Mouse (Mus musculus): Measurements from ENCODE around the gene Aldh3a1. TPM values are rescaled to one million over a fixed set of nuclear protein-coding genes. Genes with fewer than 3 reads are reported as not detected.

Aldh3a1 gene
- polyA plus RNA-seq, 2 experiments, result 0.02 to 0.09 TPM

- Histone ChIP-seq H3K4me3 (ENCODE audit: insufficient read depth in 1 of 2, low read depth in 2 of 2, low read length in 2 of 2) (no peak overlapping the region), H3K27ac (no peak overlapping the region), H3K4me2 (ENCODE audit: low read depth) (no peak overlapping the region), H3K27me3 (ENCODE audit: control insufficient read depth, insufficient read depth, low read length) (no peaks in the 10 kb centered on the region), H3K9ac (replicated peaks) (no peak overlapping the region), H3K9me3 (ENCODE audit: control insufficient read depth, low read length) (no peaks in the 10 kb centered on the region), H3K36me3 (replicated peaks; ENCODE audit: control insufficient read depth, insufficient read depth, low read depth) (peaks cover 5% of the 10 kb centered on the region; the same call in 1 of the 2 replicates), H3K4me1 (replicated peaks; ENCODE audit: control insufficient read depth in 2 of 2, insufficient read depth in 2 of 2, low read length in 1 of 2) (no peaks in the 10 kb centered on the region; a peak in 1 of 4 replicates)
- WGBS (ENCODE audit: insufficient replicate concordance), result 86% methylated on average over 6 of the region's 6 CpGs
- ATAC-seq (ENCODE audit: insufficient read depth) (no peak), DNase-seq (ENCODE audit: low read depth in 3 of 3, low spot score in 3 of 3) (no peak)
- TF ChIP-seq EP300 (IDR thresholded peaks at IDR 0.05; ENCODE audit: low read depth), result no peak
- no peak for TF ChIP-seq CTCF (IDR thresholded peaks at IDR 0.05; ENCODE audit: low read depth)
Measured at GRCm38 (mm10) chr11:61259106-61259505, 51.8 kb downstream of the Aldh3a1 start.

GRCm38 (mm10) chr11:61262516-61262915, 55.2 kb downstream of the Aldh3a1 start:
- TF ChIP-seq EP300 (IDR thresholded peaks at IDR 0.05; ENCODE audit: low read depth) (no peak), CTCF (IDR thresholded peaks at IDR 0.05; ENCODE audit: low read depth) (no peak)
- Histone ChIP-seq H3K27ac (no peak overlapping the region), H3K9me3 (ENCODE audit: control insufficient read depth, low read length) (no peaks in the 10 kb centered on the region), H3K4me3 (ENCODE audit: insufficient read depth in 1 of 2, low read depth in 2 of 2, low read length in 2 of 2) (no peak overlapping the region), H3K27me3 (ENCODE audit: control insufficient read depth, insufficient read depth, low read length) (no peaks in the 10 kb centered on the region), H3K4me2 (ENCODE audit: low read depth) (no peak overlapping the region), H3K4me1 (replicated peaks; ENCODE audit: control insufficient read depth in 2 of 2, insufficient read depth in 2 of 2, low read length in 1 of 2) (peaks cover 2 to 4% of the 10 kb centered on the region in 2 experiments), H3K36me3 (replicated peaks; ENCODE audit: control insufficient read depth, insufficient read depth, low read depth) (peaks cover 3% of the 10 kb centered on the region; the same call in 1 of the 2 replicates), H3K9ac (replicated peaks) (no peak overlapping the region)
- DNase-seq (ENCODE audit: low read depth in 3 of 3, low spot score in 3 of 3) (no peak), ATAC-seq (ENCODE audit: insufficient read depth) (no peak)
- 86% methylated on average over 14 of the region's 14 CpGs for WGBS (ENCODE audit: insufficient replicate concordance)

GRCm38 (mm10) chr11:61263841-61264240, 56.5 kb downstream of the Aldh3a1 start:
- Histone ChIP-seq H3K27ac (no peak overlapping the region), H3K4me2 (ENCODE audit: low read depth) (no peak overlapping the region), H3K4me3 (ENCODE audit: insufficient read depth in 1 of 2, low read depth in 2 of 2, low read length in 2 of 2) (no peak overlapping the region), H3K9ac (replicated peaks) (no peak overlapping the region), H3K27me3 (ENCODE audit: control insufficient read depth, insufficient read depth, low read length) (no peaks in the 10 kb centered on the region), H3K4me1 (replicated peaks; ENCODE audit: control insufficient read depth in 2 of 2, insufficient read depth in 2 of 2, low read length in 1 of 2) (peaks cover 4 to 13% of the 10 kb centered on the region in 2 experiments), H3K9me3 (ENCODE audit: control insufficient read depth, low read length) (no peaks in the 10 kb centered on the region), H3K36me3 (replicated peaks; ENCODE audit: control insufficient read depth, insufficient read depth, low read depth) (0 out of 2 replicates have a peak, but pooled peaks cover 3% of the 10 kb centered on the region)
- 62% methylated on average over 1 of the region's 1 CpGs for WGBS (ENCODE audit: insufficient replicate concordance)
- no peak for TF ChIP-seq CTCF (IDR thresholded peaks at IDR 0.05; ENCODE audit: low read depth)
- TF ChIP-seq EP300 (IDR thresholded peaks at IDR 0.05; ENCODE audit: low read depth), result no peak
- DNase-seq (ENCODE audit: low read depth in 3 of 3, low spot score in 3 of 3) (no peak), ATAC-seq (ENCODE audit: insufficient read depth) (no peak)

- no peaks in the 10 kb centered on the region for H3K27me3 ChIP-seq (ENCODE audit: control insufficient read depth, insufficient read depth, low read length)
- H3K4me1 ChIP-seq (replicated peaks; ENCODE audit: control insufficient read depth in 2 of 2, insufficient read depth in 2 of 2, low read length in 1 of 2), result peaks cover 4 to 15% of the 10 kb centered on the region in 2 experiments
- WGBS (ENCODE audit: insufficient replicate concordance), result under 1% methylated on average over 58 of the region's 58 CpGs
- H3K9ac ChIP-seq (replicated peaks), result peak within 1 kb of the TSS; percentile 72
- no peaks in the 10 kb centered on the region for H3K9me3 ChIP-seq (ENCODE audit: control insufficient read depth, low read length)
- TF ChIP-seq EP300 (IDR thresholded peaks at IDR 0.05; ENCODE audit: low read depth) (no peak), CTCF (IDR thresholded peaks at IDR 0.05; ENCODE audit: low read depth) (peak; percentile 19)
- DNase-seq (ENCODE audit: low read depth in 3 of 3, low spot score in 3 of 3) (peak; percentile 88 to 91 (median 88)), ATAC-seq (ENCODE audit: insufficient read depth) (peak; percentile 96)
- peak within 1 kb of the TSS; percentile 69 for H3K27ac ChIP-seq
- H3K36me3 ChIP-seq (replicated peaks; ENCODE audit: control insufficient read depth, insufficient read depth, low read depth), result no peaks in the 10 kb centered on the region
- peak within 1 kb of the TSS; percentile 67 to 70 for H3K4me3 ChIP-seq (ENCODE audit: insufficient read depth in 1 of 2, low read depth in 2 of 2, low read length in 2 of 2)
- H3K4me2 ChIP-seq (ENCODE audit: low read depth), result peak within 1 kb of the TSS; percentile 71
Measured at GRCm38 (mm10) chr11:61266551-61267533, 59.5 kb downstream of the Aldh3a1 start, which contains the start of gene Aldh3a2. Gene Aldh3a2 (minus strand): TSS chr11:61267464.

Other genes with a start within 250 kb of the Aldh3a1 start
- 0.06 and 0.10 TPM in 2 replicates for gene Kcnj12, start 185.0 kb upstream of the Aldh3a1 start, polyA plus RNA-seq (2012; rRNA removed)
- not detected in 2 replicates for gene Kcnj12, start 185.0 kb upstream of the Aldh3a1 start, polyA plus RNA-seq (2014; fragmentation: Nextera tagmentation; extraction: Ambion mirVana)
- gene Tnfrsf13b, start 80.8 kb upstream of the Aldh3a1 start, polyA plus RNA-seq (2012; rRNA removed), result 2.7 and 3.9 TPM in 2 replicates
- gene Tnfrsf13b, start 80.8 kb upstream of the Aldh3a1 start, polyA plus RNA-seq (2014; fragmentation: Nextera tagmentation; extraction: Ambion mirVana), result 3.0 and 3.7 TPM in 2 replicates
- 7.4 and 8.2 TPM in 2 replicates for gene Usp22, start 32.5 kb upstream of the Aldh3a1 start, polyA plus RNA-seq (2012; rRNA removed)
- gene Usp22, start 32.5 kb upstream of the Aldh3a1 start, polyA plus RNA-seq (2014; fragmentation: Nextera tagmentation; extraction: Ambion mirVana), result 12.8 and 13.6 TPM in 2 replicates
- 19.0 and 22.9 TPM in 2 replicates for gene Aldh3a2, start 59.9 kb downstream of the Aldh3a1 start, polyA plus RNA-seq (2012; rRNA removed)
- 28.0 and 30.2 TPM in 2 replicates for gene Aldh3a2, start 59.9 kb downstream of the Aldh3a1 start, polyA plus RNA-seq (2014; fragmentation: Nextera tagmentation; extraction: Ambion mirVana)
- 0.12 and 0.21 TPM in 2 replicates for gene Slc47a2, start 135.3 kb downstream of the Aldh3a1 start, polyA plus RNA-seq (2012; rRNA removed)
- gene Slc47a2, start 135.3 kb downstream of the Aldh3a1 start, polyA plus RNA-seq (2014; fragmentation: Nextera tagmentation; extraction: Ambion mirVana), result 0.10 TPM in 1 of 2 replicates, not detected in the other
- gene Slc47a1, start 170.8 kb downstream of the Aldh3a1 start, polyA plus RNA-seq (2012; rRNA removed), result 5.8 and 6.2 TPM in 2 replicates
- 7.5 and 8.6 TPM in 2 replicates for gene Slc47a1, start 170.8 kb downstream of the Aldh3a1 start, polyA plus RNA-seq (2014; fragmentation: Nextera tagmentation; extraction: Ambion mirVana)
- 0.04 and 0.17 TPM in 2 replicates for gene Rnf112, start 246.6 kb downstream of the Aldh3a1 start, polyA plus RNA-seq (2012; rRNA removed)
- not detected in 2 replicates for gene Rnf112, start 246.6 kb downstream of the Aldh3a1 start, polyA plus RNA-seq (2014; fragmentation: Nextera tagmentation; extraction: Ambion mirVana)

Measured in liver, embryonic 14.5 days (tissue).